Mouse (Mus musculus) embryonic facial prominence, embryonic 15.5 days (tissue): ENCODE measurements around the gene Mpped1. TPM values are rescaled to one million over a fixed set of nuclear protein-coding genes. Genes with fewer than 3 reads are reported as not detected.

Experiments
- ATAC-seq: fragments of 200-750 bp; cut with Nextera tagmentation; 2 replicates; pipeline ENCODE4 v1.8.0; 2017; ENCODE audit warnings: low read depth, moderate TSS enrichment; ENCODE audit not compliant: insufficient number of reproducible peaks, low FRiP score, low TSS enrichment
- H3K27ac ChIP-seq: fragments of 300-500 bp; sonication (generic); replicated peaks from 2 replicates; pipeline ENCODE4 v1.5.1; 2015; ENCODE audit warnings: mild to moderate bottlenecking, inconsistent platforms
- H3K27me3 ChIP-seq: fragments of 300-500 bp; sonication (generic); 2 replicates; pipeline ENCODE4 v1.6.1; 2015; ENCODE audit warnings: inconsistent platforms
- H3K36me3 ChIP-seq: fragments of 300-500 bp; sonication (generic); 2 replicates; pipeline ENCODE4 v1.6.1; 2015; ENCODE audit warnings: mild to moderate bottlenecking, inconsistent platforms
- H3K4me1 ChIP-seq: fragments of 300-500 bp; sonication (generic); 2 replicates; pipeline ENCODE4 v1.6.1; 2015; ENCODE audit warnings: inconsistent platforms
- H3K4me2 ChIP-seq: fragments of 300-500 bp; sonication (generic); replicated peaks from 2 replicates; pipeline ENCODE4 v1.6.1; 2015; ENCODE audit warnings: mild to moderate bottlenecking, inconsistent platforms
- H3K4me3 ChIP-seq: fragments of 300-500 bp; sonication (generic); replicated peaks from 2 replicates; pipeline ENCODE4 v1.5.1; 2015; ENCODE audit warnings: mild to moderate bottlenecking, inconsistent platforms
- H3K9ac ChIP-seq: fragments of 300-500 bp; sonication (generic); 2 replicates; pipeline ENCODE4 v1.6.1; 2015; ENCODE audit warnings: inconsistent platforms
- H3K9me3 ChIP-seq: fragments of 300-500 bp; sonication (generic); replicated peaks from 2 replicates; pipeline ENCODE4 v1.6.1; 2016; ENCODE audit warnings: inconsistent platforms
- WGBS: fragments of 180-500 bp; shearing (Covaris S2); methylation state at CpG from one replicate; pipeline ENCODE4 v1.1.7; 2015; 5-methylcytosine and 5-hydroxymethylcytosine counted together
- polyA plus RNA-seq: library from polyadenylated mRNA; unstranded; fragments of >200 nt; fragmentation: Nextera tagmentation; extraction: Ambion mirVana; gene quantifications from 2 replicates; pipeline ENCODE4 v1.2.1, GENCODE M21; 2015

Gene Mpped1
- polyA plus RNA-seq, 1 experiment from 2014 or later = 9.1 TPM

DNA sequence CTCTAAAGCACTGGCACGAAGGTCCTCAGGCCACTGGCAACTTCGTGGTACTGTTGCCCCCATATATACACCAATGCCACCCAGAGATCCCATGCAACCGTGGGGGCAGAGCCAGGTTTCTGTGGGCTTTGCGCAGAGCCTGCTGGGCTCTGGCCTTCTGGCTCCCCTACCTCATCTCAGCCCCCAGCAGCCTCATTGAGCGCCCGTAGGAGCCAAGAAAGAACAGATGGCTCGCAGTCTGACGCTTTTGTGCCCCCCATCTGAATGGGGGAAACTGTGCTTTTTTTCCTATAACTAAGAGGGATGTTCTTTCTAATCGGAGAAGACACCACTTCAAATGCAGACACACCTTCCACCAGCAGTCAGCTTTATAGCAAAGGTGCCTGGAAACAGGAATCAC is 105.0 kb downstream of the Mpped1 start:
- no peak for ATAC-seq
- H3K27me3 ChIP-seq = no peaks in the 10 kb centered on the region
- no peak overlapping the region for H3K4me3 ChIP-seq
- WGBS = 83% methylated on average over 9 of the region's 9 CpGs
- no peaks in the 10 kb centered on the region for H3K4me1 ChIP-seq
- H3K9ac ChIP-seq = no peak overlapping the region
- H3K9me3 ChIP-seq = no peaks in the 10 kb centered on the region
- H3K36me3 ChIP-seq = no peaks in the 10 kb centered on the region
- no peak overlapping the region for H3K4me2 ChIP-seq
- no peak overlapping the region for H3K27ac ChIP-seq

DNA sequence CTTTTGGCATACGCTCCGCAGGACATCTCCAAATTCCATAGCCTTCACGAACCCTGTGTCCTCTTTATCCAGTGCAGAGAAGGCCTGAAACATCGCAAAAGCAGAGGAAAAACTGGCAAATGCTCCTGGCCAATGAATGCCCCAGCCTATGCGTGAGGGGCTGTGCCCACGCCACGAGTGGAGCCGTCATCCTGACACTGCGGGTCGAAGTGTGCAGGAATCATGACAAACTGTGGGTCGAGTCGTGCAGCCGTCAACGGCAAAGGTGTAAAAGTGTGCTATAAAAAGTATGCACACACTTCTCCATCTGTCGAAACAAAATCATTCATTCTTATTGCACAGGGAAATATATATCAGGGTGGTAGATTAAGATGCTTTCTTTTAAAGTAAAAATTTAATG is 113.6 kb downstream of the Mpped1 start:
- WGBS = 86% methylated on average over 15 of the region's 15 CpGs
- H3K27me3 ChIP-seq = no peaks in the 10 kb centered on the region
- H3K4me3 ChIP-seq = no peak overlapping the region
- no peaks in the 10 kb centered on the region for H3K4me1 ChIP-seq
- H3K36me3 ChIP-seq = no peaks in the 10 kb centered on the region
- H3K4me2 ChIP-seq = no peak overlapping the region
- ATAC-seq = no peak
- H3K27ac ChIP-seq = no peak overlapping the region
- H3K9ac ChIP-seq = no peak overlapping the region
- no peaks in the 10 kb centered on the region for H3K9me3 ChIP-seq

DNA sequence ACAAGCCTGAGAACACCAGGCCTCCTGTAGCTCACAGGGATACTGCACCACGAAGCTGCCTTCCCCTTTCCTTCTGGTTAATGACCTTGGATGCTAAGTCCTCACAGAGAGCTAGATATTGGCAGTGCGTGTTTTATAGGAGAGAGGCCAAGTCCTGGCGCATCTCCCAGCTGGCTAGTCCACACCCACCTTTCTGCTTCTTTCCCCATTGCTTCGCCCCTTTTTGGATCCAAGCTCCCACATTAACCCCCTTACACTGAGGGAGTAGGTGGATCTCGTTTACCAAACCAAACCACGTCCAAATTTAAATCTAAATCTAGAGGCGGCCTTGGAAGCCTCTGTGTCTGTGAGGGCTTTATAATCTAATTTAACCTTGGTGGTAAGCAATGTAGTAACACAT is 115.0 kb downstream of the Mpped1 start:
- no peaks in the 10 kb centered on the region for H3K36me3 ChIP-seq
- no peak overlapping the region for H3K27ac ChIP-seq
- WGBS = 65% methylated on average over 7 of the region's 7 CpGs
- no peak overlapping the region for H3K9ac ChIP-seq
- ATAC-seq = no peak
- H3K27me3 ChIP-seq = no peaks in the 10 kb centered on the region
- no peak overlapping the region for H3K4me2 ChIP-seq
- H3K9me3 ChIP-seq = no peaks in the 10 kb centered on the region
- no peaks in the 10 kb centered on the region for H3K4me1 ChIP-seq
- H3K4me3 ChIP-seq = no peak overlapping the region

DNA sequence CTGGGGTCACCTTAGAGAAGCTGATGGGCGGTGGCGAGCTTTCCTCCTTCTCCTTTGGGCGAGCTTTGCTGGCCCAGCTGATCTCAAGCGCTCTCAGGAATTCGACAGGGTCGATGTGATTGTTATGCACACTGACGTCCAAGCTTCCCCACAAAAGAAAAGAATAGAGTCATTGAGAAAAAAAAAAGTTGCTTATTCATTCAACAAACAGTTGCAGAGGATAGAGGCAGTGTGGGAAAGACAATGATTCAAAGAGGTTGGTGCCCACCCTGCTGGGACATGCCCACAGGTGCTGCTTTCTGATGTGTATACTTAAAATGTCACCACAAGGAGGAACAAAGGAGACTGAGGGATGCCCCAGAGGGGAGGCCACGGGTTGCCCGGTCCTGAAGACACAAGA is 116.7 kb downstream of the Mpped1 start:
- H3K27me3 ChIP-seq = no peaks in the 10 kb centered on the region
- H3K4me1 ChIP-seq = no peaks in the 10 kb centered on the region
- 26% methylated on average over 9 of the region's 9 CpGs for WGBS
- H3K36me3 ChIP-seq = no peaks in the 10 kb centered on the region
- no peak overlapping the region for H3K4me2 ChIP-seq
- no peaks in the 10 kb centered on the region for H3K9me3 ChIP-seq
- no peak overlapping the region for H3K9ac ChIP-seq
- no peak overlapping the region for H3K4me3 ChIP-seq
- no peak overlapping the region for H3K27ac ChIP-seq
- no peak for ATAC-seq

DNA sequence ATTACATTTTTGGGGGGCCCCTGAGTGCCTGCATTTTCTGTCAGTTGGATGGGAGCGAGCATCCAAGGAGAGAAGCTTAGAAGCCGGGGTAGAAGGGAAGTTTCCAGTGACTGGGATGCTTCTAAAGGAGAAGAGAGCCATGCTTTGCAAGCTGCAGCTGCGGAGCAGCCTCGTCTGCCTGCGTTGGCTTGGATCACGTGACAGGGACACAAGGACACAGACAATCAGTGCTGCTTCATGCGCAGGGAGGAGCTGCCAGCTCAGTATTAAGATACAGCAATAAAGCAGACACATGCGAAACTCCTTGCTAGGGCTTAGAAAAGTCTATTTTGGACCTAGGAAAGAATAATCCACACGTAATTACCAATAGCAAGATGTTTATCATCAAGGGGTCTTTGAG is 118.0 kb downstream of the Mpped1 start:
- 50% methylated on average over 9 of the region's 9 CpGs for WGBS
- H3K4me1 ChIP-seq = no peaks in the 10 kb centered on the region
- no peak for ATAC-seq
- H3K9ac ChIP-seq = no peak overlapping the region
- no peak overlapping the region for H3K4me2 ChIP-seq
- H3K4me3 ChIP-seq = no peak overlapping the region
- no peaks in the 10 kb centered on the region for H3K9me3 ChIP-seq
- H3K27ac ChIP-seq = no peak overlapping the region
- no peaks in the 10 kb centered on the region for H3K36me3 ChIP-seq
- no peaks in the 10 kb centered on the region for H3K27me3 ChIP-seq

DNA sequence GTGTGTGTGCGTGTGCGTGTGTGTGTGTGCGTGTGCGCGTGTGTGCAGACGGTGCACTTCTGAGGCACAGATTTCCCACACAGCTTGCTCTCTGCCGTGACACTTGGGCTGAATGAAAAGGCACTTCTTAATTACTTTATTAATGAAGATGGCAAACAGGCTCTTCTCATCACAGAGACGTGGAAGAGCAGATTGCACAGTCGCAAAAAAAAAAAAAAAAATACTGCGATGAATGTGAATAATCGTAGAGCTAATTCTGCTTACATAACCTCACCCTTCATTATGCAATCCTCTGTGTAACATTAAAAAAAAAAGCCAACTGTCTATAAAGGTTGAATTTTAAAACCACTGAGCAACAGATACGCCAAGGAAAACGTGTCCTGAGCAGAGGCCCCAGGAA is 127.2 kb downstream of the Mpped1 start:
- no peak for ATAC-seq
- Histone ChIP-seq H3K36me3 (no peaks in the 10 kb centered on the region), H3K27ac (no peak overlapping the region), H3K4me1 (no peaks in the 10 kb centered on the region), H3K4me3 (no peak overlapping the region), H3K27me3 (no peaks in the 10 kb centered on the region), H3K4me2 (no peak overlapping the region), H3K9me3 (no peaks in the 10 kb centered on the region), H3K9ac (no peak overlapping the region)
- WGBS = 78% methylated on average over 13 of the region's 13 CpGs

Other genes with a start within 250 kb of the Mpped1 start
- 66.7 and 71.7 TPM in 2 replicates for gene Tspo, start 215.9 kb upstream of the Mpped1 start, polyA plus RNA-seq
- 34.9 and 38.1 TPM in 2 replicates for gene Mcat, start 215.7 kb upstream of the Mpped1 start, polyA plus RNA-seq
- gene Ttll12, start 184.3 kb upstream of the Mpped1 start, polyA plus RNA-seq = 33.5 and 35.4 TPM in 2 replicates
- 11.1 and 14.5 TPM in 2 replicates for gene Scube1, start 54.4 kb upstream of the Mpped1 start, polyA plus RNA-seq